Mouse (Mus musculus) ES-E14 (cell line): ENCODE measurements at regions not wholly inside any gene's neighbourhood (a gene's known extent, or its start where the extent isn't known, plus 50 kb on each side); places are given as distances from the start of the nearest gene placed in this dataset.

Experiments
- HCFC1 ChIP-seq: IDR thresholded peaks from 2 replicates; pipeline ENCODE4 v1.6.1; 2012; ENCODE audit warnings: low read length, inconsistent platforms, borderline replicate concordance; ENCODE audit not compliant: insufficient read depth
- MAFK ChIP-seq: IDR thresholded peaks from 2 replicates; pipeline ENCODE4 v1.6.1; 2014; ENCODE audit warnings: mild to moderate bottlenecking, low read depth, low read length, inconsistent platforms; ENCODE audit not compliant: insufficient read depth
- ZNF384 ChIP-seq: IDR thresholded peaks from 2 replicates; pipeline ENCODE4 v1.6.1; 2012; ENCODE audit warnings: low read depth, low read length, inconsistent platforms

GRCm38 (mm10) chr17:45303183-45303582 lies 130.4 kb downstream of the Cdc5l start:
- TF ChIP-seq HCFC1 = no peak
- no peak for TF ChIP-seq ZNF384
- no peak for TF ChIP-seq MAFK
